Mouse (Mus musculus) E14TG2a.4 (cell line): ENCODE results near the gene Pfn2.

Experiments
- CTCF ChIP-seq: conservative IDR thresholded peaks from 2 replicates; pipeline ENCODE4 v1.5.1; 2014; ENCODE audit warnings: low read length
- NANOG ChIP-seq: IDR thresholded peaks from 2 replicates; pipeline ENCODE4 v1.6.1; 2014; ENCODE audit warnings: borderline replicate concordance, low read length, mixed read lengths
- POU5F1 ChIP-seq: IDR thresholded peaks from 2 replicates; pipeline ENCODE4 v1.6.1; 2014; ENCODE audit warnings: low read length, borderline replicate concordance

DNA sequence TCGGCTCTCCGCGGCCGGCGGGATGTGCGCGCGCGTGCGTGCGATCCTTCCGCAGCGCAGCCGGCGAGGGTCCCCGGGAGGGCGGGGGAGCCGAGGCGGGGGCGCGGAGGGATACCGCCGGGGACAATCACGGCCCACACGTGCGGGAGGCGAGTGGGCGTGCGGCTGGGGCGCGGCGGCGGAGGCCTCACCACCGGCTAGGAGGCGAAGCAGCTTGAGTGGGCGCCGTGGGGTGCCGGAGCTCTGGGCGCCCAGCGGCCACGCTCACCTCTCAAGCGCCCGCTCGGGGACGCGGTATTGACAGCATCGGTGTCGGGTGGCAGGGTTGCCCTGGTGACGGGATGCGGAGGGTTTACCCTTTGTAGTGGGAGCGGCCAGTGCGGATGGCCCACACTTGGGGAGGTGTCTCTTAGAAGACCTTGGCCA, at the start of gene Pfn2:
- no peak for TF ChIP-seq CTCF
- no peak for TF ChIP-seq NANOG
- TF ChIP-seq POU5F1: no peak
